Mouse (Mus musculus): ENCODE measurements at regions not wholly inside any gene's neighbourhood (a gene's known extent, or its start where the extent isn't known, plus 50 kb on each side); places are given as distances from the start of the nearest gene placed in this dataset.

DNA sequence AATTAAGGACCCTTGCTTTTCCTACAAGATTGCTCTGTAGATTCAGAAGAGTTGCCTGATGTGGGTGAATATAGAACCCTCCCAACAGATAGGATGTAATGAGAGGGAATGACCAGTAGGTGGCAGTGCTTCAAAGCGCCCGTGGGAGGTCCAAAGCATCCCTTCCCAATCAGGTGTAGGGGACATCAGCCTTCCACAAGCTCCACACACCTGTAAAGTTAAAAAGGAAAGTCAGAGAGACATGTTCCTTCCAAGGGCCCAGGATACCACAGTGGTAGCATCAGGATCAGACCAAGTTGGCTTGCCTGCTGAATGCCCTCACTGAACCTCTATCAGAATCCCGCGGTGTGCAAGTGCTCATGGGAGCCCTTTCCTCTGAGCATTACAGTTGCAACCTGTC, 75.7 kb upstream of the Zfp618 start:
- WGBS: 49% methylated on average over 4 of the region's 4 CpGs
- no peak overlapping the region for H3K4me2 ChIP-seq (ENCODE audit: low read length)
- ATAC-seq: no peak
- H3K9me3 ChIP-seq (ENCODE audit: control insufficient read depth, low read length): no peaks in the 10 kb centered on the region
- no peaks in the 10 kb centered on the region; the same call in 1 of the 2 replicates for H3K4me1 ChIP-seq (replicated peaks; ENCODE audit: control insufficient read depth, insufficient read depth, low read length)
- no peaks in the 10 kb centered on the region for H3K36me3 ChIP-seq (ENCODE audit: control insufficient read depth, insufficient read depth)
- no peak overlapping the region for H3K9ac ChIP-seq (replicated peaks; ENCODE audit: low read depth, low read length)
- H3K27me3 ChIP-seq (replicated peaks; ENCODE audit: control insufficient read depth, insufficient read depth, low read length): no peaks in the 10 kb centered on the region; the same call in 1 of the 2 replicates
- H3K27ac ChIP-seq (ENCODE audit: low read length): no peak overlapping the region
- no peak overlapping the region for H3K4me3 ChIP-seq (replicated peaks; ENCODE audit: low read length)

DNA sequence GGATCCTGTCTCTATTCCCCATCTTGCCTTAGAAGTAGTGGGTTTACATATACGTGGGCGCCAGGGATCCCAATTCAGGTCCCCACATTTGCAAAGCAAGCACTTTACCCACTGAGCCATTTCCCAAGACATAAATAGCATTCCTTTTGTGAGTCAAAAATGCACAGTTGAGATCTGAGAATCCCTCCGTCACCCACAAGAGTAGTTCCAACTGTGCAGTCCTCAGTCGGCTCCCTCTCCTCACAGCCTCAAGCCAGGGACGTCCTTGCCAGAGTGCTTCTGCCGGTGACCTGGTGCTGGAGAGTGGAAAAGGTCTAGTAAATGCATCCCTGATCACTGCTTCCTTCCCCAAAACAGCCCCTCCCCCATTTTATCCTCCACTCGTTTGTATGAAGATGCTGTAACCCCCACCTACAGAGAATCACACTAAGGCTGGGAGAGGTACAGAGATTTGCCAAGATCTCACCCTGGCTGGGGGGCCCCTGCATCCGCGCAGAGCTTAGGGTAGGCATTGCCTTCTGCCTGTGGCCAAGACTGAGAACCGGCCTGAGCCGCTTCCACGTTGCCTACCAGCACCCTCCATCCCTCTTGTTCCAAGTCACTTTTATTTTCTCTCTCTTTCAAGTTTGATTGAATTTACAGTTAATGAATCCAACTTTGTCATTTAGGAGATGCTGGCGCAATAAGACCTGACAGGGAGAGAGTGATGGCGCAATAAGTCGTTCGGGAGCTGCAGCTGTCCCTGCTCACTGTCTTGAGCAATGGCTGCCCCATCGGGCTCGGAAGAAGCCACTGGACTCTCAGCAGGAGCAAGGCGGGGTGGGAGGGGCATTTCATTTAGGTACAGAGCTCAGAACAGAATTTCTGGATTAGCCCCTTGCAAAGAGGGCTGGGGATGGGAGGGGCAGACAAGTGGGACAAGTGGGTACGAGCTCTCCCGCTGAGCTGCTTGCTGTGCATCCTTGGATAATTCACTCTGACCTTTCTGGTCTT, 74.5 kb upstream of the Zfp618 start:
- Histone ChIP-seq H3K4me3 (replicated peaks; ENCODE audit: low read length) (no peak overlapping the region), H3K36me3 (ENCODE audit: control insufficient read depth, insufficient read depth) (no peaks in the 10 kb centered on the region), H3K27me3 (replicated peaks; ENCODE audit: control insufficient read depth, insufficient read depth, low read length) (no peaks in the 10 kb centered on the region; the same call in 1 of the 2 replicates), H3K27ac (ENCODE audit: low read length) (no peak overlapping the region), H3K4me2 (ENCODE audit: low read length) (no peak overlapping the region), H3K9me3 (ENCODE audit: control insufficient read depth, low read length) (no peaks in the 10 kb centered on the region), H3K4me1 (replicated peaks; ENCODE audit: control insufficient read depth, insufficient read depth, low read length) (no peaks in the 10 kb centered on the region; the same call in 1 of the 2 replicates), H3K9ac (replicated peaks; ENCODE audit: low read depth, low read length) (no peak overlapping the region)
- no peak for ATAC-seq
- 44% methylated on average over 21 of the region's 21 CpGs for WGBS

- WGBS: 67% methylated on average over 4 of the region's 4 CpGs
- Histone ChIP-seq H3K27ac (ENCODE audit: low read length) (no peak overlapping the region), H3K36me3 (ENCODE audit: control insufficient read depth, insufficient read depth) (no peaks in the 10 kb centered on the region), H3K4me1 (replicated peaks; ENCODE audit: control insufficient read depth, insufficient read depth, low read length) (no peaks in the 10 kb centered on the region), H3K9me3 (ENCODE audit: control insufficient read depth, low read length) (no peaks in the 10 kb centered on the region), H3K4me3 (replicated peaks; ENCODE audit: low read length) (no peak overlapping the region), H3K4me2 (ENCODE audit: low read length) (no peak overlapping the region), H3K27me3 (replicated peaks; ENCODE audit: control insufficient read depth, insufficient read depth, low read length) (no peaks in the 10 kb centered on the region), H3K9ac (replicated peaks; ENCODE audit: low read depth, low read length) (no peak overlapping the region)
- ATAC-seq: no peak
These were observed 52.5 kb upstream of the Zfp618 start for GRCm38 (mm10) chr4:62912891-62913290.
